Mouse (Mus musculus): Measurements from ENCODE around the gene Rxrg.
A peak's percentile ranks its signal among the peaks of the same experiment; 100 is the strongest.

Gene Rxrg

GRCm38 (mm10) chr1:167598255-167599081 lies at the start of gene Rxrg:
Gene Rxrg, plus strand, starts transcription at chr1:167598384.
- DNase-seq = no peak

DNA sequence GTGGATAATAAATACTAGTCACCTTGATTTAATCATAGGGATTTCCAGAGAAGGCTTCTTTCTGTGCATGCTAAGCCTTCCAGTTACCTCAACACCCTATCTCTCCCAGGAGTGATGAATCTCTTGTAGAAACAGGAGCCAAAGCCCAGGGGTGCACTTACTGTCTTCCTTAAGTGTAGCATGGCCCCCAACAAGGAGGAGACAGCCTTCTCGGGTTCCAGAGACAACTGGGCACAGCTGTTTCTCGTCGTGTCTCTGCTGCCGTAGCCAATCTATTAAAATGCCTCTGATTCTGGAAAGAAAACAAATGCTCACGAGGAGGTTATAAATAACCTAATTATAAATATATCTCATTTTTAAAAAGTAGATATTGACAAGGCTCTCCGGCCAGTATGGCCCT lies 48.9 kb upstream of the Rxrg start:
- no peak for DNase-seq

- DNase-seq = no peak
Measured at GRCm38 (mm10) chr1:167551601-167552000, 46.6 kb upstream of the Rxrg start.

DNA sequence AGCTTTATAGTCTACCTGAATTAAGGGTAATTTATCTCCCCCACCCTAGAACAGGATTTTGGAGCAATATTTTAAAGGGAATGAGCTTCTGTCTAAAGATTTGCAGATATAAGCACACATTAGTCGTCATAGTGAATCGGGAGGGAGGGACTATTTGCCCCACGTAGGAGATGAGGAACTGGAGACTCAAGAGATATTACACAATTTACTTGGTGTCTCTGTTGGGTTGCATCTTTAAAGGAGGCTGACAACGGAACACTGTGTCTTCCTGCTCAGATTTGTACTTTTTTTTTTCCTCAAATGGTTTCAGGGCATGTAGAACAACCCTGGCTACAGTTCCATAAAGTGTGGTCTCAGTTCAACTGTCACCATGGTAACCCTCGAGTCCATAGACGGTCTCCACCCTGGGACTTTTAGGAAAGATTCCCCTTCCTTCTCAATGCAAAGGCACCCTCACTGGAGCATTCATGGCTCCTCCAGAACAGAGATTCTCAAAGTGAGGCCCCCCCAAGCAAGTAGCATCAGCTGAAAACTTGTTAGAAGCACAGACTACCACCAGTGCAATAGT lies 44.1 kb upstream of the Rxrg start:
- DNase-seq = no peak

GRCm38 (mm10) chr1:167566571-167566970 lies 31.6 kb upstream of the Rxrg start:
- no peak for DNase-seq

DNA sequence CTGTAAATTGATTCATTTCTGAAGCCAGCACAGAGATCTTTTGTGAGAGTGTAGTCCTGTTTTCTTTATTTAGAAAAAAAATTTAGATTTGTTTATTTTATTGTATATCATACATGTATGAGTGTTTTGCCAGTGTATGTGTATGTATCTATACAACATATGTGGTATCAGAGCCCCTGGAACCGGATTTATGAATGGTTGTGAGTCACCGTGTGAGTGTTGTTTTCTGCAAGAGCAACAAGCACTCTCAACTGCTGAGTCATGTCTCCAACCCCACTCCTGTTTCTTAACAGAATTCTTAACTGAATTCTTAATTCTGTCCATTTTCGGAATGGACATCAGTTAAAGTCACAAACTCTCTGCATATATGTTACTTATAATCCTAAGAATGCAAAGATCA lies 19.1 kb upstream of the Rxrg start:
- no peak for DNase-seq

DNA sequence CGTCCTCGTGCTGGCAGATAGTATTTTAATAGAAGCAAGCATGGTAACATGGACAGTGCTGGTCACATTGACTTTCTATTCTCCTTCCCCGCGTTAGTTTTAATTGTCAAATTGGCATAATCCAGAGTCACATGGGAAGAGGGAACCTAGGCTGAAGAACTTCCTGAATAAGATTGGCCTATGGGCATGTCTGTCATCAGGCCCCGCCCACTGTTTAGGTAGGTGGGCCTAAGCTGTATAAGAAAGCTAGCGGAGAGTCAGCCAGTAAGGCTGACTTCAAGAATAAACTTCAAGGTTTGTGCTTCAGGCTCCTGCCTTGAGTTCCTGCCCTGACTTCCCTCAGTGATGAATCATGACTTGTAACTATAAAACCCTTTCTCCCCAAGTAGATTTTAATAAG lies 15.0 kb upstream of the Rxrg start:
- no peak for DNase-seq

- DNase-seq = no peak
Measured at GRCm38 (mm10) chr1:167583888-167584287, 14.3 kb upstream of the Rxrg start.

DNA sequence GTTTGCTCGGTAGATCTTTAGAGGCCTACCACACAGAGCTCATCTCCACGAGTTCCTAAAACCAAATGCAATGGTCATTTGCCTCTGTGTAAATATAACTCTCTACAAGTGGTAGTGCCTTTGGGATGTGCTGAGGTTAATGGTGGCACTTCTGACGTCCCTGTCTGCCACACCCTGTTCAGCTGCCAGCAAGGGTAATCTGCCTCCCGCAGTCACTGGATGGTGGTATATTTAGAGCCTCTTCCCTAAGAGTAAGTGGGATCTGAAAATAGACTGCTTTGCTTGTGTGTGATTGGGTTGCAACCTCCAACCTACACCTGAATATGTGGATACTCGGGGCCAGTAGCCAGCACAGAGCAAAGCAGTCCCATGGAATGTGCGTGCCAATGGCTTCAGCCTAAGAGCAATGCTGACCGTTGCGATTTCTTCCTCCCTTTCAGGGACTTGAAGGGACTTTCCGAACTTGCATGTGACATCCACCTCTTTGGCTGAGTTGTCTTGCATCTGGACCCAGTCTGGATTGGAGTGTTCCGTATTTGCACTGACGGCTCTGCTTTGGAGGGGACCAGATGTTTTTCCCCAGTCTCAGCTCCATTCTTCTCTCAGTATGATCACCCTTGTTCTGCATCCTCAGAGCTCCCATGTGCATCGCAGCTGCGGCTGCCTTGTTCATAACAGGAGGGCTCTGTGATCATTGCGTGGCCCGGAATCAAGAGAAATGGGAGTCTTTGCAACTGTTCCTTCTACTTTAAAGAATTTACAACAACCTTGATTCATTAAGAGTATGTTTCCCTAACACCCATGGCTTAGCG lies 9.2 kb upstream of the Rxrg start:
- DNase-seq = no peak

GRCm38 (mm10) chr1:167592175-167592574 lies 6.0 kb upstream of the Rxrg start:
- DNase-seq = no peak

DNA sequence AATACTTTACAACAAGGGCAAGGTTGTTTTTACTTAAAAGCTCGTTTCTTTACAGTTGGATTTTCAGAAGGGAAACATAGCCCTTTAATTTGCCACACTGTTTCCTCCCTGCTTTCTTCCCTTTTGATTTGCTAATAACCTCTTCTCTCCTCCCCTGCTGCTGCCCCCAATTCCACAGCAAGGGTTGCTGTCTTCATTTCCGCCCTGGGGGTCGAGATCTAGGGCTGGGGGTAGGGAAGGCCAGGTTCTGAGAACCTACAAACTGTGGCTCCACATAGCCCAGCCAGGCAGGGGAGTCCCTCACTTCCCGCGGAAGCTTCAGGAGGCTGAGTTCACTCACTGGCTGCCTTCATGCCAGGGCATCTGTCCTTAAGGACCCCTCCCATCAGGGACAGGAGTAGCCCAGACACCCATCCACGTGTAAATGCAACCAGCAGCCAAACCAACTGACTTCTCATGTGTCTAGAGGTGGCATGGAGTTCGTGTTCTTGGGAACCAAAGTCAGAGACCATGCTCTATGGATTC lies 1.1 kb downstream of the Rxrg start:
- DNase-seq = no peak

DNA sequence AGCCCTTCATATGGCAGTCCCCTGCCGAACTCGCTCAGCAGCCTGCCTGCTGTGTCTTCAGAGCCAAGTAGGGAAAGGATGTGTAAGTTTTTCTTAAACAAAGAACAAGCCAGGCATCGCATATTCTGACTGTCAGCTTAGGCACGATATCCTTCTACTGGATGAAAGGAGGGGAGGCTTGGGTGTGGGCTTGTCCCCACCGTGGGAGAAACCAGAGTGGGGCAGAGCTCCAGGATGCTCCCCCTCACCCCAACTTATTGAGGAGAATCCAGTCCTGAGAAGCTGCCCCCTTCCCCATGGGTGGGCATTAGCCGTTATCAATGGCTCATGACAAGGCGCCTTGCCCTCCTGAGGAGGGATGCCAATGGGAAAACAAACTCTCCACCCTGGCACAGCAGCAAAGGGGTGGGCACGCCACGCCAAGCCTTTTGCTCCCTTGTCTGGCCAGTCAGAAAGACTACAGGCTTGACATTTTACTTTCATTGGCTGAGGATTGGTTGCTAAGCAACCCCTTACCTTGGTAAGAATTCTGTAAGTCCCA lies 10.1 kb downstream of the Rxrg start:
- no peak for DNase-seq

DNA sequence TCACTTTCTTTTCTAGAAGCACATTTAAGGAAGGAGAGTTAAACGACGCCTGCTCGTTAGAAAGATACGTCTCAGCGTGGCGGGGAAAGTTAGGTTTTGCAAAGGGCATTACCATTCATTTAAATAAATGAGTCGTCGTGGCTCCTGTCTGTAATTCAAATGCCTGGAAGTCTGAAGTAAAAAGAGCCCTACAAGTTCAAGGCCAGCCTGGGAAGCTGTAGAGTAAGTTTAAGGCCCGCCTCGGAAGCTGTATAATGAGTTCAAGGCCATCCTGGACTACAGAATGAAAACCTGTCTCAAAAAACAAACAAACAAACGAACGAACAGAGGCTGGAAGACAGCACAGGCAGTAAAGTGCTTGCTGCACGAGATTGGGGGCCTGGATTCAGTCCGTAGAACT lies 18.9 kb downstream of the Rxrg start:
- no peak for DNase-seq

DNA sequence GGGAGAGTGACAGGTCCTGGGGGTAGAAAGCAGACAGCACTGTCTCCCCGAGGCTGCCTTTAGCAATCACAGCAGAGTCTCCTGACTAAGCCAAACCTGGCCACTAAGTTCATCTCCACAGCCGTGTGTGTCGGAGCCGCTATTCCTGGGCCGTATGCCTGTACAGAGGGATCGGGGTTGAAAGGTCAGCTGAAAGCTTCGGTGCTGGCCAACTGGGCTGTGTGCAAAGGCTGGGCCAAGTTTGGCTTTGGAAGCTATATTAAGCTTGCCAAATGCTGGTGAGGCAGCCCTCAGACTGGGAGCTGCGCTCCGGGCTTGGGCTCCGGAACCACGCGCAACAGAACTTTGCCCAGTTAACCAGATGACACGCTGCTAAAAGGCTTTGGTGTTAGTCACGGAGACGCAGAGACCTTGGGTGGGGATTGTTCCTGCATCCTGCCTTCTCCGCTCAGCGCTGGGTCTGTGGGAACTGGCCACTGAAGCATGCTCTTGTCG lies 19.9 kb downstream of the Rxrg start:
- DNase-seq = no peak

GRCm38 (mm10) chr1:167620206-167620795 lies 22.1 kb downstream of the Rxrg start:
- no peak for DNase-seq

DNA sequence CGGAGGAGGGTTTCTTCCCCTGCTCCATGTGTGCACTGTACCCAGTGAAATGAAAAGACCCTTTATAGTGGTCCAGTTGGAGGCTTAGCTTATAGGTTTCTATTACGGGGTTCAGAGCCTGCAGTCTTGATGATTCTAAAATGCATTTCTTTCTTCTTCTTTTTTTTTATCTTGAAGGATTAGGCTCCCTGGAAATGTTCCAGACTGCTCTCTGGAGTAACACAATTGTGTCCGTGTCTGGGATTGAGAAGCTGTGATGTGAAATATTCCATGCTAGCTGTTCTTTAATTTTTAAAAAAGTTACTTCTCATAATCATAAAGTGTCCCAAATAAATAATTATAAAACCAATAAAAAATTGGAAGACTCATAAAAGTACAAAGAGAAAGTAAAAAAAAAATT lies 26.9 kb downstream of the Rxrg start:
- no peak for DNase-seq

- DNase-seq = no peak
Measured at GRCm38 (mm10) chr1:167631765-167632164, 33.6 kb downstream of the Rxrg start.

GRCm38 (mm10) chr1:167635702-167636101 lies 37.5 kb downstream of the Rxrg start:
- no peak for DNase-seq

- DNase-seq = peak; percentile 23
Measured at GRCm38 (mm10) chr1:167636948-167637347, 38.8 kb downstream of the Rxrg start.

DNA sequence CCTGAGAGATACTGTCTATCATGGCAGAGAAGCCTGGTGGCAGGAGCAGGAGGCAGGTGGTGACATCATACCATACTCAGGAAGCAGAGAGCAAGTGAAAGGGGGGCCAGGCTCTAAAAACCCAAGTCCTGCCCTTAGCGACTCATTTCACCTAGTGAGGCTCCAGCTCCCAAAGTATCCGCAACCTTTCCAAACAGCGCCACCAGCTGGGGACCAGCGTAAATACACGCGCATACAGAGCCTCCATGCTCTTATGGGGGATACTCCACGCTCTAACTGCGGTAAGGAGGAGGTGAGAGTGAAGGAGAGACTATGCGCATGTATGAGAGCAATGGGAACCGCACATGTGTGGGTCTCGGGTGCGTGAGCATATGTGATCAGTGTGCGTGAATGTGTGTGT lies 39.9 kb downstream of the Rxrg start:
- DNase-seq = no peak

- DNase-seq = no peak
Measured at GRCm38 (mm10) chr1:167638901-167639300, 40.7 kb downstream of the Rxrg start.

- DNase-seq = peak; percentile 48
Measured at GRCm38 (mm10) chr1:167644866-167645537, 46.8 kb downstream of the Rxrg start.

Data from cerebellum, adult 11-12 months (tissue).